Mouse (Mus musculus): ENCODE data around the gene Bloc1s5.

GRCm38 (mm10) chr13:38634800-38635269 lies at the start of gene Bloc1s5:
- TF ChIP-seq POLR2A (IDR thresholded peaks at IDR 0.05; ENCODE audit: extremely low read depth, insufficient read depth, low read length), result peak; percentile 69; the same call in 1 of the 2 replicates
- TF ChIP-seq CTCF (IDR thresholded peaks at IDR 0.05; ENCODE audit: extremely low read depth, insufficient read depth, low read length), result no peak
